Mouse (Mus musculus) heart, embryonic 11.5 days (tissue): ENCODE measurements around the gene Mier1. TPM values are rescaled to one million over a fixed set of nuclear protein-coding genes. Genes with fewer than 3 reads are reported as not detected.
A peak's percentile ranks its signal among the peaks of the same experiment; 100 is the strongest.

Source experiments
- ATAC-seq: fragments of 200-750 bp; cut with Nextera tagmentation; replicated peaks from 2 replicates; pipeline ENCODE4 v1.8.0; 2017; ENCODE audit warnings: moderate library complexity; ENCODE audit not compliant: insufficient number of reproducible peaks, low FRiP score, low TSS enrichment
- H3K27ac ChIP-seq: fragments of 300-500 bp; sonication (generic); 2 replicates; pipeline ENCODE4 v1.5.1; 2014; ENCODE audit warnings: mild to moderate bottlenecking, low read depth, low read length
- H3K27me3 ChIP-seq: fragments of 300-500 bp; sonication (generic); 2 replicates; pipeline ENCODE4 v1.6.1; 2014; ENCODE audit warnings: mild to moderate bottlenecking, low read length, mixed read lengths; ENCODE audit not compliant: control insufficient read depth, insufficient read depth
- H3K36me3 ChIP-seq: fragments of 300-500 bp; sonication (generic); 2 replicates; pipeline ENCODE4 v1.6.1; 2014; ENCODE audit warnings: mild to moderate bottlenecking, low read length, moderate library complexity, mixed read lengths; ENCODE audit not compliant: control insufficient read depth, insufficient read depth
- H3K4me1 ChIP-seq: fragments of 300-500 bp; sonication (generic); 2 replicates; pipeline ENCODE4 v1.6.1; 2014; ENCODE audit warnings: low read length; ENCODE audit not compliant: control insufficient read depth, insufficient read depth
- H3K4me2 ChIP-seq: fragments of 300-500 bp; sonication (generic); 2 replicates; pipeline ENCODE4 v1.6.1; 2014; ENCODE audit warnings: mild to moderate bottlenecking, moderate library complexity
- H3K4me3 ChIP-seq: fragments of 300-500 bp; sonication (generic); 2 replicates; pipeline ENCODE4 v1.5.1; 2014; ENCODE audit warnings: low read depth, low read length
- H3K9ac ChIP-seq: fragments of 300-500 bp; sonication (generic); 2 replicates; pipeline ENCODE4 v1.6.1; 2014; ENCODE audit warnings: mild to moderate bottlenecking, low read depth, low read length, moderate library complexity
- H3K9me3 ChIP-seq: fragments of 300-500 bp; sonication (generic); replicated peaks from 2 replicates; pipeline ENCODE4 v1.6.1; 2016; ENCODE audit warnings: low read length; ENCODE audit not compliant: control insufficient read depth
- WGBS: fragments of 180-500 bp; shearing (Covaris S2); extraction: QIAGEN DNeasy Blood & Tissue Kit; methylation state at CpG from one replicate; pipeline ENCODE4 v1.1.7; 2014; ENCODE audit not compliant: insufficient replicate concordance; 5-methylcytosine and 5-hydroxymethylcytosine counted together
- polyA plus RNA-seq: library from polyadenylated mRNA; unstranded; fragments of >200 nt; fragmentation: Nextera tagmentation; extraction: Ambion mirVana; gene quantifications from 2 replicates; pipeline ENCODE4 v1.2.1, GENCODE M21; 2014

Mier1 gene
- polyA plus RNA-seq, 1 experiment from 2014 or later, result 37.2 TPM

- Histone ChIP-seq H3K4me2 (peak overlapping the region; percentile 82), H3K27me3 (no peaks in the 10 kb centered on the region), H3K9me3 (no peaks in the 10 kb centered on the region), H3K9ac (no peak overlapping the region), H3K36me3 (no peaks in the 10 kb centered on the region), H3K27ac (no peak overlapping the region), H3K4me3 (no peak overlapping the region; the same call in 1 of the 2 replicates), H3K4me1 (peaks cover 9% of the 10 kb centered on the region)
- no peak for ATAC-seq
- 69% methylated on average over 7 of the region's 7 CpGs for WGBS
Measured at GRCm38 (mm10) chr4:103112651-103113050, 1.5 kb upstream of the Mier1 start.

DNA sequence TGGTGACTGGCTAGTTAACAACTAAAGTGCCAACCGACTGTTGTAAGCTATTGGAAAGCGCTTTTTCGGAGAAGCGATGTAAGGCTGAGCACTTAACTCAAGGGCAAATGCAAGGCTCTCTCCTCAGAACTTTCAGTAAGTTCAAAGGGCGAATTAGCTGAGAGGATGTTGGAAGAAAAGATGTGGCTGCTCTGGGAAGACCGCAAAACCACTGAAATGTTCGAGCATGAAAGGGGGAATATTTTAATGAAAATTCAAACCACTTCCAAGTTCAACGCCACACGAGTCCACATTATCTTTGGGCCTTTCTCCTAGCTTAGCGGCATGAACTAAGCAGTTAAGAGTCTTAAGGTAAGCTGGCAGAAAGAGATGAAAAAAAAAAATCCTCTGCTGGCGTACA, 788 bp upstream of the Mier1 start:
- H3K27me3 ChIP-seq, result no peaks in the 10 kb centered on the region
- peak overlapping the region; percentile 96 for H3K9ac ChIP-seq
- peak overlapping the region; percentile 87 for H3K4me3 ChIP-seq
- H3K36me3 ChIP-seq, result no peaks in the 10 kb centered on the region
- H3K4me2 ChIP-seq, result peak overlapping the region; percentile 82
- H3K9me3 ChIP-seq, result no peaks in the 10 kb centered on the region
- peaks cover 9% of the 10 kb centered on the region for H3K4me1 ChIP-seq
- 10% methylated on average over 11 of the region's 11 CpGs for WGBS
- peak overlapping the region; percentile 99 for H3K27ac ChIP-seq
- no peak for ATAC-seq

DNA sequence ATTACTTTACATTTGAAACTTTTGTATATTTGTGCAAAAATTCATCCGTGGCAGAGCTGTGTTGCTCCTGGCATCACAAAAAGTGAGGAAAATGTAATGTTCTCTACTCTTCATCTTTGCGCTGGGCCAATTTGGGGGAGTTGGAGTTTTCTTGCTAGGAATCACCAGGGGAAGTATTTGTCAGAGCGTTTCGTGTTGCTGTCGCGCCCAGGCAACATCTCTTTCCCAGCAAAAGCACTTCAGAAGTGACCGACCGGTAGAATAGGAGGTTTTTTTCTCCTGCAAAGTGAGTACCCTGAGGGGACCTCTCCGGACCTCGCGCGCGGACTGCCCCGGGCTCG, 4.7 kb downstream of the Mier1 start:
- peak overlapping the region; percentile 99 for H3K9ac ChIP-seq
- under 1% methylated on average over 15 of the region's 15 CpGs for WGBS
- ATAC-seq, result no peak
- H3K27me3 ChIP-seq, result no peaks in the 10 kb centered on the region
- H3K4me1 ChIP-seq, result peaks cover 22% of the 10 kb centered on the region
- H3K9me3 ChIP-seq, result no peaks in the 10 kb centered on the region
- peak overlapping the region; percentile 99 for H3K27ac ChIP-seq
- peak overlapping the region; percentile 95 for H3K4me3 ChIP-seq
- no peaks in the 10 kb centered on the region for H3K36me3 ChIP-seq
- H3K4me2 ChIP-seq, result peak overlapping the region; percentile 73

GRCm38 (mm10) chr4:103119229-103120027, 5.2 kb downstream of the Mier1 start:
- Histone ChIP-seq H3K4me2 (peak overlapping the region; percentile 73), H3K36me3 (no peaks in the 10 kb centered on the region), H3K4me3 (peak overlapping the region; percentile 95), H3K9me3 (no peaks in the 10 kb centered on the region), H3K9ac (peak overlapping the region; percentile 99), H3K4me1 (peaks cover 22% of the 10 kb centered on the region), H3K27me3 (no peaks in the 10 kb centered on the region), H3K27ac (peak overlapping the region; percentile 99)
- ATAC-seq, result peak; percentile 70
- under 1% methylated on average over 85 of the region's 111 CpGs for WGBS

DNA sequence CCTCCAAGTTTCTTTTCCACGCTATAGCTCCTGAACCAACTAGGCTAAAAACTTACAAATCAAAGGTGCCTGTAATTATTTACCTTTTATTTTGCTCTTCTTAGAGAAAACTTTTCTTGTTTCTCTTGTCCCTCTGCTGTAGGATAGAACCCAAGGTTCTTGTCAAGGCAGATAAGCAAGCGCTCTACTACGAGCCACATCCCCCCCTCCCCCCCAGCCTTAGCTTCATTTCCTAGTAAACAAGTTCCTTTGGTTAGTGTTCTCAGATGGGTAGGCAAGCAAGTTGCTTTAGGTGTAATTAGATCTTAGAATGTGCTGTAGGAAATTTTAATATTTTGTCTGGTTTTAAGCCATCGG, 5.8 kb downstream of the Mier1 start:
- peak overlapping the region; percentile 95 for H3K4me3 ChIP-seq
- H3K4me1 ChIP-seq, result peaks cover 20% of the 10 kb centered on the region
- peak overlapping the region; percentile 73 for H3K4me2 ChIP-seq
- 9% methylated on average over 4 of the region's 4 CpGs for WGBS
- peak overlapping the region; percentile 99 for H3K9ac ChIP-seq
- no peaks in the 10 kb centered on the region for H3K36me3 ChIP-seq
- H3K9me3 ChIP-seq, result no peaks in the 10 kb centered on the region
- ATAC-seq, result no peak; the same call in 1 of the 2 replicates
- H3K27ac ChIP-seq, result peak overlapping the region; percentile 99
- no peaks in the 10 kb centered on the region for H3K27me3 ChIP-seq

DNA sequence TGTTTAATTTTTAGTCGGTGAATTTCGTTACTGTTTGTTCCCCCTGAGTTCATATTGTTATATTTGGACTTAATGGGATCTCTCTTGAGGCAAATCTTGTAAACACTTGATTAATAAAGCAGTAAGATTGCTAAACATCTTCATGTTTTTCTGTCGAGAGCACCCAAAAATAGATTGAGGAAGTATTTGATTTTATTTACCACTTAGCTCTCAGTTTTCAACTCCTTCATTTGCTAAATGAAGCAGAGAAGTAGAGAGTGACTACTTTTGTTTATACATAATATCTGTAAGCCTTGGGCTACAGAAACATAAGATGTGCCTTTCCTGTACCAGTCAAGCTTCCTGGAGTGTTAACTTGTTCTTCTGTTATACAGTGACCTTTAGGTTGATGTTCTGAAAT, 6.2 kb downstream of the Mier1 start:
- no peak for ATAC-seq
- Histone ChIP-seq H3K9ac (peak overlapping the region; percentile 99), H3K27ac (peak overlapping the region; percentile 99; the same call in 1 of the 2 replicates), H3K4me3 (peak overlapping the region; percentile 95), H3K36me3 (no peaks in the 10 kb centered on the region), H3K27me3 (no peaks in the 10 kb centered on the region), H3K4me2 (peak overlapping the region; percentile 73), H3K9me3 (no peaks in the 10 kb centered on the region), H3K4me1 (peaks cover 16% of the 10 kb centered on the region)
- WGBS, result 38% methylated on average over 3 of the region's 3 CpGs

GRCm38 (mm10) chr4:103120874-103121389, 6.7 kb downstream of the Mier1 start:
- Histone ChIP-seq H3K27ac (no peak overlapping the region), H3K9me3 (no peaks in the 10 kb centered on the region), H3K36me3 (no peaks in the 10 kb centered on the region), H3K27me3 (no peaks in the 10 kb centered on the region), H3K4me3 (peak overlapping the region; percentile 95), H3K9ac (0 out of 2 replicates have a peak overlapping the region, but pooled peaks have one; percentile 16), H3K4me1 (peaks cover 15% of the 10 kb centered on the region), H3K4me2 (peak overlapping the region; percentile 73)
- no peak for ATAC-seq
- WGBS, result 74% methylated on average over 9 of the region's 9 CpGs

DNA sequence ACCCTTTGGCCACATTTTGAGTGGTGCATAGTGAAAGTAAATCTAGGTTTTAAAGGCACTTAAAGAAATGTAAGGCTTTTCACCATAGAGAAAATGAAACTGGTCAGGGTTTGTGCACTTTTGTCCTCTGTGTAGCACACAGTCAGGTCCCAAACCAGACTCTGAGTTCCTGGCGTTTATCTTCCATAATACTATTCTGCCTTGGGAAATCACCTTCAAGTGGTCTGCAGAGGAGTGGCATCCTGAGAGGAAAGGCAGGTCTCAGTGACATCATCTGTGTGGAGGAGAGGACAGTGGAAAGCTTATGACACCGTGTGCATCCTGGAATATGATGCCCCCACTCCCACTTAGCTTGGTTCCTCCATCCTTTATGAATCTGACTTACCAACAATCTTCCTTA, 8.9 kb downstream of the Mier1 start:
- no peak for ATAC-seq
- H3K4me3 ChIP-seq, result no peak overlapping the region
- 24% methylated on average over 2 of the region's 2 CpGs for WGBS

GRCm38 (mm10) chr4:103123606-103124005, 9.4 kb downstream of the Mier1 start:
- Histone ChIP-seq H3K9ac (no peak overlapping the region), H3K27me3 (no peaks in the 10 kb centered on the region), H3K4me3 (no peak overlapping the region), H3K4me2 (no peak overlapping the region), H3K27ac (no peak overlapping the region), H3K36me3 (no peaks in the 10 kb centered on the region), H3K4me1 (peaks cover 13% of the 10 kb centered on the region), H3K9me3 (no peaks in the 10 kb centered on the region)
- no peak for ATAC-seq

More for the DNA sequence above, 8.9 kb downstream of the Mier1 start:
- H3K9me3 ChIP-seq, result no peaks in the 10 kb centered on the region
- H3K9ac ChIP-seq, result no peak overlapping the region
- H3K27ac ChIP-seq, result no peak overlapping the region
- H3K36me3 ChIP-seq, result no peaks in the 10 kb centered on the region
- H3K27me3 ChIP-seq, result no peaks in the 10 kb centered on the region
- 0 out of 2 replicates have a peak overlapping the region, but pooled peaks have one; percentile 9 for H3K4me2 ChIP-seq
- H3K4me1 ChIP-seq, result peaks cover 15% of the 10 kb centered on the region
